Mouse (Mus musculus) lung, adult 2 months (tissue): Measurements from ENCODE around the gene Ddx19a. TPM values are rescaled to one million over a fixed set of nuclear protein-coding genes. Genes with fewer than 3 reads are reported as not detected.
A peak's percentile ranks its signal among the peaks of the same experiment; 100 is the strongest.
"Not testable (repeated sequence)": the region's sequence is repeated elsewhere in the genome, so short reads cannot be mapped to it uniquely, and the experiment has no call there.

Experiments used
- DNase-seq: peaks from one replicate; pipeline ENCODE4 v3.0.0; 2022
- H3K4me1 ChIP-seq: fragments of 200-500 bp; 2 replicates; pipeline ENCODE4 v1.6.1; 2011; ENCODE audit warnings: low read length; ENCODE audit not compliant: control insufficient read depth, insufficient read depth
- H3K4me3 ChIP-seq: fragments of 200-500 bp; replicated peaks from 2 replicates; pipeline ENCODE3; 2011; ENCODE audit warnings: low read depth, mild to moderate bottlenecking, control low read depth, low read length; ENCODE audit errors: extremely low read depth
- CTCF ChIP-seq: fragments of 200-500 bp; IDR thresholded peaks from 2 replicates; pipeline ENCODE4 v1.5.1; 2011; ENCODE audit warnings: mild to moderate bottlenecking, low read length, control low read depth; ENCODE audit not compliant: insufficient read depth
- POLR2A ChIP-seq: fragments of 200-500 bp; IDR thresholded peaks from 2 replicates; pipeline ENCODE4 v1.6.1; 2011; ENCODE audit warnings: low read depth, mild to moderate bottlenecking, control low read depth, low read length, borderline replicate concordance; ENCODE audit errors: extremely low read depth
- WGBS: fragments of 180-500 bp; shearing (Covaris S2); methylation state at CpG from one replicate; pipeline ENCODE4 v1.1.7; 2018; 5-methylcytosine and 5-hydroxymethylcytosine counted together
- polyA plus RNA-seq: library from polyadenylated mRNA; depleted of rRNA; stranded (reverse); fragments of >200 nt; gene quantifications from 2 replicates; pipeline ENCODE4 v1.2.3, GENCODE M21; 2012; rRNA removed

Gene Ddx19a
- polyA plus RNA-seq, 1 experiment, result 21.0 TPM

- peak; percentile 37 for DNase-seq
- TF ChIP-seq CTCF, result no peak
- TF ChIP-seq POLR2A, result no peak
- Histone ChIP-seq H3K4me1 (peaks cover 31% of the 10 kb centered on the region), H3K4me3 (no peak overlapping the region)
- WGBS, result 11% methylated on average over 6 of the region's 6 CpGs
Measured at GRCm38 (mm10) chr8:110938882-110939589, 58.6 kb downstream of the Ddx19a start.

- WGBS, result 52% methylated on average over 12 of the region's 12 CpGs
Measured at GRCm38 (mm10) chr8:110936217-110936616, 61.4 kb downstream of the Ddx19a start.

DNA sequence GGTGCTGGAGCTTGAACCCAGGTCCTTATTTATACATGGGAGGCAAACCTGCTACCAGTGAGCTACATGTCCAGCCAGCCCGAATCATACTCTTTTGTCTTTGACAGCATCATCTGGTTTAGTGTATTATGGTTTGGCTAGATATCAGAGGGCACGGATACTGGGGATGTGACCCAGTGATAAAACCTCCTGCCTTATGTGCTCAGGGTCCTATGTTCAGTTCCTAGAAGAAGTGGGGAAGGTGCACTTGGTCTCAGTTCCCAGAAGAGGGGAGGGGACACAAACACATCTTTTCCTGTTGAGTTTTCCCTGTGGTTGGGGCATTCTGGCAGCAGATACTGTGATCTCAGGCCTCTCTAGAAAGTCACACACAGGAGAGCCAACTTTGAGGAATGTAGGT is 64.3 kb downstream of the Ddx19a start:
- WGBS, result 58% methylated on average over 2 of the region's 2 CpGs

More at GRCm38 (mm10) chr8:110936217-110936616, 61.4 kb downstream of the Ddx19a start:
- Histone ChIP-seq H3K4me3 (no peak overlapping the region), H3K4me1 (peaks cover 38% of the 10 kb centered on the region)
- TF ChIP-seq POLR2A (no peak), CTCF (no peak)
- DNase-seq, result no peak

DNA sequence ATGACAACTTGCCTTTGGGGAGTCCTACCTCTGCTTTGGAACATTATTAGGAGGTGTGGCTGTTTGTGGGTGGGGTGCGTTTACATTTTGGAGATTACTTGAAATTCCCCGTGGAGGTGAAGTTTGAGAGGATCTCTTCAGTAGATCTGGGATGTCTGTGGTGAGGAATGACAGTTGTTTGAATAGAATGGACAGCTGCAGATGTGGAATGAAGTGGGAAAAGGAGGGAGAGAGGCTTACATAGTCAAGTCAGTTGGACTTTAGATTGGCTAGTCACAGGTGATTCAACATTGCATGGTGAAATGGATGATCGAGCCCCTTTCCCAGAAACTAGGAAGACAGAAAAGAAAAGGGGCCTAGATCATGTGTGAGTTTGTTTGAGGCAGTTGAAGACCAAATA is 65.2 kb downstream of the Ddx19a start:
- Histone ChIP-seq H3K4me3 (no peak overlapping the region), H3K4me1 (peaks cover 29% of the 10 kb centered on the region)
- TF ChIP-seq POLR2A (no peak), CTCF (no peak)
- no peak for DNase-seq
- 63% methylated on average over 3 of the region's 3 CpGs for WGBS

More for the DNA sequence above, 64.3 kb downstream of the Ddx19a start:
- H3K4me1 ChIP-seq, result peaks cover 27% of the 10 kb centered on the region
- H3K4me3 ChIP-seq, result no peak overlapping the region
- TF ChIP-seq CTCF (no peak), POLR2A (no peak)
- DNase-seq, result no peak

DNA sequence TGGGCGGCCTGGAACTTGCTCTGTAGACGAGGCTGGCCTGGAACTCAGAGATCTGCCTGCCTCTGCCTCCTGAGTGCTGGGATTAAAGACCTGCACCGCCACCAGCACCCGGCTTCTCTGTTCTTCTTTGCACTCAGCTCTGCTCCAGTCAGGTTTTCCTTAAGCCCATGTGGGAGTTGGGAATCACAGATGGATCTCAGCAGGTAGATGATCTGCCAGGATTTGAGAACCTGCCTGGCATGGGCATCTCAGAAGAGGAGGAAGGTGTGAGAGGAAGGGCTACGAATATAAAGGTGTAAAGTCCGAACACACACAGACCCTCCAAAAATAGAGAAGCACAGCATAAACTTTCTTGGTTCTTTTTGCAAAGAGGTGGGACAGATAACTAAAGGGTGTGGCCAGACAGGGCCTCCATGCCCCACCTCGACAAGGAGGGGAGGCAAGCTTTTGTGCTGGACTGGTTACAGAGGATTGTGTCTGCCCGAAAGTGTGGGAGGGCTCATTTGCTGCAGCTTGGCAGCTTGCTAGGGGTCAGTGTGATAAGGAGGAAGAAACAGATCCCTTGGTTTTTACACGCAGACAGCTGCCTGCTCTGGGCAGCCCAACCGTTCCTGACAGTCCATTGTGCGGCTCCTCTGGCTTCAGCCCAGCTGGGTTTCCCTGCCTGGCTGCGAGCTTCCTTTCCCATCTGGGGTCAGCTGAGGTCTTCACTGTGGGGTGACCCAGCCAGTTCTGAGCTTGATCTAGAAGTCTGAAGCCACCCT is 66.2 kb downstream of the Ddx19a start:
- H3K4me1 ChIP-seq, result peaks cover 21% of the 10 kb centered on the region
- DNase-seq, result peak; percentile 59
- 51% methylated on average over 12 of the region's 12 CpGs for WGBS
- TF ChIP-seq POLR2A (no peak), CTCF (no peak)
- H3K4me3 ChIP-seq, result no peak overlapping the region

DNA sequence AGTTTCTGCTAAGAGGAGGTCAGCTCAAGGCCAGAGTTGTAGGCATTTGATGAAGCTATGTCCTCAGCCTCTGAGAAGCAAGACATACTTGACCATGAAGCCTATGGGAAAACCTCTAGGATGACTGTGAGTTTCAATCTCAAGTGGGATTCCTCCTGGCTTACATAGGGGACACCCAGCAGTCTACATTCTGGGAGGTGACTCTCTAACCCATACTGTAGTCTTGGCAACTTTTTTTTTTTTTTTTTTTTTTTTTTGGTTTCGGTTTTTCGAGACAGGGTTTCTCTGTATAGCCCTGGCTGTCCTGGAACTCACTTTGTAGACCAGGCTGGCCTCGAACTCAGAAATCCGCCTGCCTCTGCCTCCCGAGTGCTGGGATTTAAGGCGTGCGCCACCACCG is 67.9 kb downstream of the Ddx19a start:
- peaks cover 20% of the 10 kb centered on the region for H3K4me1 ChIP-seq
- H3K4me3 ChIP-seq, DNase-seq: not testable (repeated sequence)
- 86% methylated on average over 8 of the region's 8 CpGs for WGBS

GRCm38 (mm10) chr8:110929066-110929465 is 68.5 kb downstream of the Ddx19a start:
- DNase-seq, result no peak
- Histone ChIP-seq H3K4me1 (peaks cover 18% of the 10 kb centered on the region), H3K4me3 (no peak overlapping the region)
- TF ChIP-seq CTCF (no peak), POLR2A (no peak)
- 72% methylated on average over 5 of the region's 5 CpGs for WGBS

DNA sequence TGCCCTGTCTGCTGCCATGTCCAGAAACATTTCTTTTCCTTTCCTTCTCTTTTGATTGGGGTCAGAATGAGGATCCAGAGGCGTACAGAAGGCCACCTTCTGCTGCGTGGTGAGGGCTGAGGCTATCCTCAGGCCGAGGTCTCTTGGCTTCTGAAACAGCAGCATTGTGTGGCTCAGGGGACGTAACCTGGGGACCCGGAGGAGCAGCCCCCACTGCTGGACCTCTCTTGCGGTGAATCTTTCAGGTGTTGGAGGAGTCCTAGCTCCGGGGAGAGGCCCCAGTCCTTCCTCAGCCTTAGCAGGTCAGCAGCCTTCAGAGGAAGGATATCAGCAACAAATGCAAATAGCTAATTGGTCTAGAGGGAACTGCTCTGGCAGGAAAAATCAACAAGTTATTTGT is 69.2 kb downstream of the Ddx19a start:
- DNase-seq, result no peak
- 77% methylated on average over 7 of the region's 7 CpGs for WGBS
- Histone ChIP-seq H3K4me1 (peaks cover 20% of the 10 kb centered on the region), H3K4me3 (no peak overlapping the region)
- TF ChIP-seq CTCF, result no peak
- no peak for TF ChIP-seq POLR2A

- peaks cover 13% of the 10 kb centered on the region; the same call in 1 of the 2 replicates for H3K4me1 ChIP-seq
- 39% methylated on average over 5 of the region's 5 CpGs for WGBS
- no peak for DNase-seq
- TF ChIP-seq CTCF, result no peak
- no peak overlapping the region for H3K4me3 ChIP-seq
Measured at GRCm38 (mm10) chr8:110926690-110927089, 70.9 kb downstream of the Ddx19a start.

- H3K4me3 ChIP-seq, result no peak overlapping the region
- no peak for DNase-seq
- TF ChIP-seq CTCF, result no peak
- TF ChIP-seq POLR2A, result no peak
- peaks cover 14% of the 10 kb centered on the region; the same call in 1 of the 2 replicates for H3K4me1 ChIP-seq
- 67% methylated on average over 8 of the region's 8 CpGs for WGBS
Measured at GRCm38 (mm10) chr8:110925691-110926140, 71.9 kb downstream of the Ddx19a start.

Other genes starting within 250 kb of the Ddx19a start
- 35.4 and 40.4 TPM in 2 replicates for gene Il34, start 191.9 kb downstream of the Ddx19a start, polyA plus RNA-seq
- gene Cog4, start 151.2 kb downstream of the Ddx19a start, polyA plus RNA-seq, result 19.2 and 26.8 TPM in 2 replicates
- gene Sf3b3, start 151.0 kb downstream of the Ddx19a start, polyA plus RNA-seq, result 22.3 and 33.3 TPM in 2 replicates
- 15.8 and 17.9 TPM in 2 replicates for gene Fuk, start 95.3 kb downstream of the Ddx19a start, polyA plus RNA-seq
- gene St3gal2, start 77.9 kb downstream of the Ddx19a start, polyA plus RNA-seq, result 41.0 and 48.5 TPM in 2 replicates
- 2.4 and 4.9 TPM in 2 replicates for gene Ddx19b, start 34.0 kb upstream of the Ddx19a start, polyA plus RNA-seq
- gene Aars, start 35.3 kb upstream of the Ddx19a start, polyA plus RNA-seq, result 20.0 and 28.7 TPM in 2 replicates
- gene Exosc6, start 58.5 kb upstream of the Ddx19a start, polyA plus RNA-seq, result 1.8 and 22.2 TPM in 2 replicates
- gene Clec18a, start 94.6 kb upstream of the Ddx19a start, polyA plus RNA-seq, result 0.07 TPM in 1 of 2 replicates, not detected in the other
- gene Pdpr, start 96.8 kb upstream of the Ddx19a start, polyA plus RNA-seq, result 12.0 and 12.5 TPM in 2 replicates